Mouse (Mus musculus) thymus, postnatal 10 days (tissue): ENCODE measurements around the gene Vsig2.

Source experiments
- DNase-seq, 2 experiments: peaks; one replicate each; pipeline ENCODE4 v3.0.0; 2021; ENCODE audit warnings: low spot score in 2 of 2

The Vsig2 gene

DNA sequence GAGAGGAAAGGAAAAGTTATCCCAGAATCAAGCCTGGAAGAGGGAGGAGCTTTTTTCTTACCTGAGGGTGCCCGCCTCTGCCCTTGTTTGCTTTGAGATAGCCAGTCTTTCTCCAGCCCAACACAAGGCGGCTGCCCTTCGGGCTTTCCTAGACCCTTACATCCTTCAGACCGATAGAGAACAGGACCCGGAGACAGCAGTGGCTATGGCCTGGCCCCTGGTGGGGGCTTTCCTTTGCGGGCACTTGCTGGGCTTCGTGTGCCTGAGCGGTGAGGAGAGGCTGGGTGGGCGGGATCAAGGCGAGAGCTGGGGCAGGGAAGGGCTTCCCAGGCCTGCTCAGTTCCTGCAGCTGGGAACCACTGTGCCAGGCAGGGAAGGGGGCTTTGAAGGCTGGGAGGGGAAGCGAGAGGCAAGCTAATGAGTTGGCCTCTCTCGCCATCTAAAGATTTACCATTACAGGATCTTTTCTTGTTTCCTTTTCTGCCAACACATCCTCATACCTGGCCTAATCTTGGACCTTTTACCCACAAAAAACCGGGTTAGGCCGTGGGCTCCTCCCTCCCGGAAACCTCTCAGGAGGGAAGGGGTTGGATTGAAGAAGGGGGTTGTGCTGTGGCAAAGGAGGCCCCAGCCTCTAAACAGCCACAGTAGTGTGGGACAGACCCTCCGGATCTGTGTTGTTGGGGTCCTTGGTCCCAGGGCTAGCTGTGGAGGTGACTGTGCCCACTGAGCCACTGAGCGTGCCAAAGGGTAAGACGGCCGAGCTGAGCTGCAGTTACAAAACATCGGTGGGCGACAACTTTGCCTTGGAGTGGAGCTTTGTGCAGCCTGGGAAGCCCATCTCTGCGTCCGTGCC lies at the start of gene Vsig2:
Gene Vsig2, plus strand, starts transcription at position 86 of the 856 bp plus-strand sequence.
- no peak for DNase-seq

DNA sequence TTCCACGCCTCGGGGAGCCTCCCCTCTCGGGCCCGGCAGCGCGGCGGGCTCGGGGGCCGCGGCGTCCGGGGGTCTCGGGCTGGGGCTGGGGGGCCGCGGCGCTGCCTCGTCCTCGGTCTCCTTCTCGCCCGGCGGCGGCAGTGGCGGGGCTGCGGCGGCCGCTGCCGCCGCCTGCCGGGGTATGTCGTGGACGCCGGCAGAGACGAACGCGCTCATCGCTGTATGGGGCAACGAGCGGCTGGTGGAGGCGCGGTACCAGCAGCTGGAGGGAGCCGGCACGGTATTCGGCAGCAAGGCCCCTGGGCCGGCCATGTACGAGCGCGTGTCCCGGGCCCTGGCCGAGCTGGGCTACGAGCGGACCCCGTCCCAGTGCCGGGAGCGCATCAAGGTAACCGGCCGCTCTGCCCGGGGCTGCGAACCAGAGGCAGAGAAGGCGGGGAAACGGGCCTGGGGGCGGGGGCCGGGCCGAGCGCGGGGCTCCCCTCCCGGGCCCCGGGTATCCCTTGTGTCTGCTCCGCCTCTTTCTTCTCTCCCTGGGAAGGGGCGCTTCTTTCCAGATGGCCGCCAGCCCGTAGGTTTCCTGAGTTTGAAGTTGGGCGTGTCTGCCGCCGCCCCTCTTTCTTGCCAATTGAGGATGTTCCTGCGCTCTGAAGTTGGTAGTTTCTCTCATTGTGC lies 49.5 kb upstream of the Vsig2 start:
- DNase-seq = peak; percentile 27

GRCm38 (mm10) chr9:37495761-37496160 lies 43.3 kb upstream of the Vsig2 start:
- DNase-seq = no peak

DNA sequence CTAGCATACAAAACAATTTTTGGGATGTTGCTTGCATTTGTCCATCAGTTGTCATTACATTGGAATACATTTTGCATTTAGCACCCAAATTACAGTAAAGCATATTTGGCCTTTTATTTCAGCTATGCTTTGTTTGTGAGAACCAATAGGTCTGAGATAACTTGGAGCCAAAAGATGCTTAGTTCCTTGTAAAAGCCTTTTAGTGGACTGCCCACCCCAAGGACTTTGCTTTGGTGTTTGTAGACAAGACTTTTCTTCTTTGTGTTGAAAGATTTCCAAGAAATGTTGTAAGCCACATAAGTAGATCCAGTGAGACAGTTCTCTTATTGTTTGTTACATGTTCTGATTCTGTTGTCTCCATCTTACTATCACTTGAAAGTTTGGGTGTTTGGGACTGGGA lies 42.7 kb upstream of the Vsig2 start:
- no peak for DNase-seq

DNA sequence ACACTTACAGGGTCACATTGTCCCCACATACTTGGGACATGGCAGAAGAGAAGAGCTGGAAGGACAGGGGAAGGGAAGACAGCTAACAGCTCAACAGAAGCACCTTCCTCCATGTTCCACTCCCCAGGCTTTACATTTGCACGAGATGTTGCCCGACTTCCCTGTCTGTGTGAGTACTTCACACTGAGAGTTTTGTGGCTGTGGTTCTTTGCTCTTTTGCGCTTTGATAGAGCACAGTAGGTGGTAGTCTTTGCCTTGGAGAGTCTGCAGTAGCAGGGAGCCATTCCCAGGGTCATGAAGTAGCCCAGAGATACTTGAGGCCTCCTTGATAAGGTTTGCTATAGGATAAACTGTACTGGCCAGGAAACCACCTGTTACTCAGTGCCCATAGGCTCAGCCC lies 38.9 kb upstream of the Vsig2 start:
- DNase-seq = no peak

- no peak for DNase-seq
These were observed 37.9 kb upstream of the Vsig2 start for GRCm38 (mm10) chr9:37501170-37501569.

DNA sequence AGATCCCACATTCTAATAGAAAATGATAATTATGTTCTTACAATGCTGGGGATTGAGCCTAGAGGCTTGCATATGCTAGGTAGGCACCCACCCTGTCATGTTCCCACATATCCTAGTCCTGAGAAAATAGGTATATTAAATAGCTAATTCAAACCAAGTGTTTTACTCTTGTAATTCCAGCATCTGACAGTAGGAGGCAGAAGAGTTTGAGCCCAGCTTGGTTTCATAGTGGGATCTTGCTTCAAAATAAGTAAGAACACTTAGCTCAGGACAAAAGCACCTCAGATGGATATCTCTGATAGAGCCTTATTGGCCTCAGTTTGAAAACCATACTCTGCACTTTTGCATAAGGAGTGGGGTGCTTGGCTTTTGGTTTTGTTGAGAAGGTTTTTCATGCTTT lies 34.7 kb upstream of the Vsig2 start:
- DNase-seq = no peak

DNA sequence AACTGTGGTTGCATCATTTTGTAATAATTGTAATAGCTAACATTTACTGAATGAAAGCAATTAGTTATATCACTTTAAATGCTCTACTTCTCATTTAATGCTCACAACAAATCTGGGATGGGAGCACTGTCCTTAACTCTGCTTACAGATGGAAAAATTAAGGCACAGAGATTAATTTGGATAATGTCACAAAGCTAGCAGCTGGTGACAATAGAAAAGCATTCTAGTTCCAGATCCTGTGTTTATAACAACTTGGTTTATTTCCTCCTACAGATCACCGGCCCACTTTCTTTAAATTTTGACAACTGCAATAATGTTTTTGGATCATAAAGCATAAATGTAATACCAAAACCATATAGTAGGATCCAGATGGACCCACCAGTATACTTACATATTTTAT lies 33.0 kb upstream of the Vsig2 start:
- no peak for DNase-seq

DNA sequence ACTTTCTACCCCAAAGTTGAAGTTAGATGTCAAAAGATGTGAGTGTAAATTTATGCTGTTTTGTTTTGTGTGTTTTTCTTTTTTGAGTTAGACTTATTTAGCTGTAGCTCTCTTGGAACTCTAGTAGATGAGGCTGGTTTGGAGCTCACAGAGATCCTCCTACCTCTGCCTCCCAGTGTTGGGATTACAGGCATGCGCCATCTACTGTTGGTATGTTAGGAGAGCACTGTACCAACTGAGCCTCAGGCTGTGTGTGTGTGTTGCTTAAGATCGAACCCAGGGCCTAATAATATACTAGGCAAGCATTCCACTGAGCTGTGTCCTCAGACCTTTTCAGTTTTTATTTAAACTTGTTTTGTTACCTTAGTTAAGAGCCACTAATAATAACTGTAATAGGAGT lies 27.0 kb upstream of the Vsig2 start:
- no peak for DNase-seq

DNA sequence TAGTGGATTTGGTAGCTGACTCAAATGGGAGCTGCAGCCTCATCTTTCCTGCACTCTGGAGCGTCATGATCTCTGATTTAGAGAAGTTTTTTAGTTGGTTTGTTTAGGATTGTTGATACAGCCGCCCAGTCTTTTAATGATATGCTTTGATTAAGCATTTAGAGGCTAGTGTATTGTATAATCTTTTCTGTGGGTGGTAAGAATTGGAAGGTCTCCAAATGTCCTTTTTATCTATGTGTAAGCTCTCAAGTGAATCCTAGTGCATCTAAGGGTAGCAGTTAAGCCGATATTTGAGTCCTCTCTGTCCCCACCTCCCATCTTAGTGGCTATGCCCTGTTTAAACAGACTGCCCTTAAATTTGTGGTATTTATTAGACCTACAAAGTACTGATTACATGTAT lies 24.6 kb upstream of the Vsig2 start:
- no peak for DNase-seq

- no peak for DNase-seq
These were observed 21.6 kb upstream of the Vsig2 start for GRCm38 (mm10) chr9:37517467-37517866.

GRCm38 (mm10) chr9:37518991-37519390 lies 20.1 kb upstream of the Vsig2 start:
- no peak for DNase-seq

DNA sequence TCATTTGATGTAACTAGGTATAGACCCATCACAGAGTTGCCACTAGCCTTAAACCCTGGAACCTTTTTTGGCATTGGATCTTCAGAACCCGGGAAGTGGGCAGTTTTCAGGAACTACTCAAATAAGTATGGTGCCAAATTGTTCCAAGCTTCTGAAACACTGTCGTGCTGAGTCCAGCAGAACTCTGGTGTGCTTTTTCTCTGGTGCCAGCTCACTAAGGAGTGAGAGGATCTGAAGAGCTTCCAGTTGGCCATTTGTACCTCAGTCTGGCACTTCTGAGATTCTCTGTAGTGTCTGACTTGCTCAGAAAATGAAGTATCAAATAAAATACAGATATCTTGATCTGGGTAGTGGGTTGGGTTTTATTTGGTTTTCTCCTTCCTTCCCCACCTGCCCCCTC lies 19.1 kb upstream of the Vsig2 start:
- DNase-seq = no peak

DNA sequence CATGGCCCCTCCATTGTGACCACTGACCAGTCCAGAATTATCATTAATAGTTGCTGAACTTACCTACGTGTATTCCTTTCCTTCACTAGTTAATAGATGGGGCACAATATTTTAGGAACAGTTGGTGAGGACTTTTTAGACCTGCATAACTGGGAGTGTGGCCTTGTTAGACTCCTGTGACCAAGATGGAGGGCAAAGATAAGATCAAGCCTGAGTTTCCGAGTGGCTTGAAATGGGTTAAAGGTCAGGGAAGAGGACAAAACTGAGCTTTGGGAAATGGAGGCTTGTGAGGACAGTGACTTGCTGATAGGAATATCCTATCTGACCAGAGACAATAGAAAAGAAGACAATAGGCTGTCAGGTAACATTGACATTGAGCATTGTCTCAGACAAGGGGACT lies 13.6 kb upstream of the Vsig2 start:
- no peak for DNase-seq

GRCm38 (mm10) chr9:37526443-37527395 lies 12.3 kb upstream of the Vsig2 start:
- no peak for DNase-seq

GRCm38 (mm10) chr9:37527396-37528224 lies 11.4 kb upstream of the Vsig2 start, which contains the start of gene Esam:
TSS of gene Esam (plus strand) at chr9:37528078.
- no peak for DNase-seq

- DNase-seq = no peak
These were observed 10.7 kb upstream of the Vsig2 start for GRCm38 (mm10) chr9:37528225-37528970.

- DNase-seq = no peak
These were observed 8.8 kb upstream of the Vsig2 start for GRCm38 (mm10) chr9:37530031-37530887.

DNA sequence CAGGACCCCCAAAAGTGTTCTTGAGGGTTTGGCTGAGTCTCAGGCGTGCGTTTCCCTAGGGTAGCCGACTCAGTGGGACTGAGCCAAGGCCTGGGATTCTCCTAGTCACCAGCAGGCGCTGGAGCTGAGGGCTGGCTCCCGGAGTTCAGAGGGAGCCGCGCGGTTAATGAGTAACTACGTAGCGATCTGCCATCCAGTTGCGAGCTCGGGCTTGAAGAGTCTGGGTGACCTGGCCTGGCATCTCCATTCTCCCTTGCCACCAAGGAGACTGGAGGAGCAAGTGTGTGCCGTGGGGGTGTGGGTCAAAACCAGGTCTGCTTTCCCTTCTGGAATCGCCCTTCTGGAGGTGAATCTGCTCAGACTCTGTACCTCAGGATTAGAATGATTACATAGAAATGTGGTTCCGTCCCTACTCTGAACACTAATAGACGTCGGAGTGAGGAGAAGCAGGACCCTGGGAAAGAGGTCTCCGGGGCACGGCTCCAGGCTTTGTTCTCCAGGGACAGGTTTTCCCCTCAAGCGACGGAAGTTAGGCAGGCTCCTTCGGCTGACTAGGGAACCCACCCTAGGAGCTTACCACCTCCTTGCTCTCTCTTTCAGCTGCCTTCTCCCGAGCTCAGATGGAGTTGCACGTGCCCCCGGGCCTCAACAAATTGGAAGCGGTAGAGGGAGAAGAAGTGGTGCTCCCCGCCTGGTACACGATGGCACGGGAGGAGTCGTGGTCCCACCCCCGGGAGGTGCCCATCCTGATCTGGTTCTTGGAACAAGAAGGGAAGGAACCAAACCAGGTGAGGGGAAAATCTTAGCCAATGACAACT lies 8.0 kb upstream of the Vsig2 start:
- DNase-seq = no peak
